Mouse (Mus musculus): ENCODE measurements around the gene Olfm4. TPM values are rescaled to one million over a fixed set of nuclear protein-coding genes. Genes with fewer than 3 reads are reported as not detected.

Gene Olfm4
- total RNA-seq, 1 experiment = not detected

DNA sequence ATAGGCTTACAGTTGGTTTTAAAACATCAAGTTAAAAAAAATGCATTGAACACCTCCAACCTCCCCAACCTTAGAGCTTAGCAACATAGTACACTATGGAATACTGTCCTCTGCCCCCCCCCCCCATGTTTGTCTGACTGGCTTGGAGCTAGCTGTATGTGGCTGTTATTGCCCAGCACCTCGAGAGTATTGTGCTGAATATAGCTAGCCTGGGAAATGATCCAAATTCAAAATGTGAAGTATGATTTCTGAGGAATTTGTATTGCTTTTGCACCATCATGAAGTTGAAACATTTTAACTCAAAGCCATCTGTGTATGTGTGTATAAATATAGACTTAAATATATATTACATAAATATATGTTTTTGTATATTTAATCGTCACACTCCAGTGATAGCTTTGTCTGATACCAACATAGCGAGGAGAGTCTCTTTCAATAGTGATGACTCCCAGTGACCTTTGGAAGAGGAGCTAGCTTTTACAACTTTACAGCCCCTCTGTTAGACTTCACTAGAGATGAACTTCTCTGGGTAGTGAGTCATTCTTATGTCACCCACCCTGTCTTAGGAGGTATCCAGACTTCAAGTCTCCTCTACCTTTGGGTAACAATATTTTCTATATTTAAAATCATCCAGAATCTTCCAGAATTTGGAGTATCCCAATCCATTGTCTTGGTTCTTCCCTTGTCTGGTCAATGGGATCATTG lies 45.6 kb downstream of the Olfm4 start:
- no peak for DNase-seq (ENCODE audit: low read depth, low spot score)
- H3K27ac ChIP-seq (ENCODE audit: insufficient read depth, low read depth, low read length, poor library complexity, severe bottlenecking) = no peak overlapping the region
- no peaks in the 10 kb centered on the region for H3K9me3 ChIP-seq (ENCODE audit: control insufficient read depth, insufficient read depth, low read depth, low read length)
- H3K4me1 ChIP-seq (ENCODE audit: control insufficient read depth in 2 of 2, insufficient read depth in 2 of 2, low read length in 2 of 2, poor library complexity in 1 of 2) = no peaks in the 10 kb centered on the region
- H3K36me3 ChIP-seq (ENCODE audit: control insufficient read depth, insufficient read depth, low read length, poor library complexity, severe bottlenecking) = no peaks in the 10 kb centered on the region
- TF ChIP-seq MAFK (IDR thresholded peaks at IDR 0.05; ENCODE audit: insufficient read depth, low read depth, low read length) = no peak
- TF ChIP-seq CHD2 (IDR thresholded peaks at IDR 0.05; ENCODE audit: low read depth, low read length) = no peak
- TF ChIP-seq ZC3H11A (IDR thresholded peaks at IDR 0.05; ENCODE audit: borderline replicate concordance, low read depth, low read length) = no peak
- TF ChIP-seq HCFC1 (IDR thresholded peaks at IDR 0.05; ENCODE audit: borderline replicate concordance, insufficient read depth, low read length) = no peak
- TF ChIP-seq ZNF384 (IDR thresholded peaks at IDR 0.05; ENCODE audit: low read depth, low read length) = no peak
- in situ Hi-C loops (cut with MboI; ENCODE audit: low sequenced_read_pairs in 2 of 2, unreplicated experiment in 2 of 2) = no loop called here
- no peak overlapping the region for H3K9ac ChIP-seq (ENCODE audit: insufficient read depth, low read depth, low read length, poor library complexity, severe bottlenecking)
- H3K4me3 ChIP-seq (ENCODE audit: insufficient read depth in 1 of 2, low read depth in 1 of 2, low read length in 2 of 2, poor library complexity in 1 of 2, severe bottlenecking in 1 of 2) = no peak overlapping the region

DNA sequence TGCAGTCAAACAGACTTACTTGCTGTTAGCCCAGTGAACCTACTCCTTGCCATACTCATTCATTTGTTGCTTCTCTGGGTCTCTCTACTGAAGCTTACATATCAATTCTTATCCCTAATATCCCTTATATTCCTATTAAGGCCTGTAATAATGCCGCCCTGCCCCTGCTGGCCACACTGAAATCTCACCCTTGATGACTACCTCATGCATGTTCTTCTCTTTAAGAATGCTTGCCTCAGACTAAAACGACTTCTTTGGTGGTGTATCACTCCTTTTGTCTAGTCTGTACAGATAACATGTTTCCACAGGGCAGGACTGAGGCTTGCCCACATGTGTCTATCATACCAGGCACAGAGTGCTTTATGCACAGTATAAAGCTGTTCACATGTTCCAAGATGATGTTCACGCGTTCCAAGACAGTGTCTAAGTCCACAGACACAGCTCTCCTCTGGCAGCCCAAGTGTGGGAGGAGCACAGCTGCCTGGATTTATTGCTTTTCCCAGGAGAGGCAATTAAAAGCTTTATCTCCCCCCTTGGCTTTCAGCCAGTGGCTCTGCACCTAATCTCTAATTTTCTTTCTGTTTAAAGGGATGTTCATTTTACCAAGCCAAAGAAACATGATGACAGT lies 55.9 kb downstream of the Olfm4 start:
- Histone ChIP-seq H3K9me3 (ENCODE audit: control insufficient read depth, insufficient read depth, low read depth, low read length) (no peaks in the 10 kb centered on the region), H3K4me3 (ENCODE audit: insufficient read depth in 1 of 2, low read depth in 1 of 2, low read length in 2 of 2, poor library complexity in 1 of 2, severe bottlenecking in 1 of 2) (no peak overlapping the region), H3K36me3 (ENCODE audit: control insufficient read depth, insufficient read depth, low read length, poor library complexity, severe bottlenecking) (no peaks in the 10 kb centered on the region), H3K9ac (ENCODE audit: insufficient read depth, low read depth, low read length, poor library complexity, severe bottlenecking) (no peak overlapping the region), H3K4me1 (ENCODE audit: control insufficient read depth in 2 of 2, insufficient read depth in 2 of 2, low read length in 2 of 2, poor library complexity in 1 of 2) (no peaks in the 10 kb centered on the region), H3K27ac (ENCODE audit: insufficient read depth, low read depth, low read length, poor library complexity, severe bottlenecking) (no peak overlapping the region)
- in situ Hi-C loops (cut with MboI; ENCODE audit: low sequenced_read_pairs in 2 of 2, unreplicated experiment in 2 of 2) = no loop called here
- no peak for TF ChIP-seq HCFC1 (IDR thresholded peaks at IDR 0.05; ENCODE audit: borderline replicate concordance, insufficient read depth, low read length)
- no peak for TF ChIP-seq ZNF384 (IDR thresholded peaks at IDR 0.05; ENCODE audit: low read depth, low read length)
- no peak for DNase-seq (ENCODE audit: low read depth, low spot score)

DNA sequence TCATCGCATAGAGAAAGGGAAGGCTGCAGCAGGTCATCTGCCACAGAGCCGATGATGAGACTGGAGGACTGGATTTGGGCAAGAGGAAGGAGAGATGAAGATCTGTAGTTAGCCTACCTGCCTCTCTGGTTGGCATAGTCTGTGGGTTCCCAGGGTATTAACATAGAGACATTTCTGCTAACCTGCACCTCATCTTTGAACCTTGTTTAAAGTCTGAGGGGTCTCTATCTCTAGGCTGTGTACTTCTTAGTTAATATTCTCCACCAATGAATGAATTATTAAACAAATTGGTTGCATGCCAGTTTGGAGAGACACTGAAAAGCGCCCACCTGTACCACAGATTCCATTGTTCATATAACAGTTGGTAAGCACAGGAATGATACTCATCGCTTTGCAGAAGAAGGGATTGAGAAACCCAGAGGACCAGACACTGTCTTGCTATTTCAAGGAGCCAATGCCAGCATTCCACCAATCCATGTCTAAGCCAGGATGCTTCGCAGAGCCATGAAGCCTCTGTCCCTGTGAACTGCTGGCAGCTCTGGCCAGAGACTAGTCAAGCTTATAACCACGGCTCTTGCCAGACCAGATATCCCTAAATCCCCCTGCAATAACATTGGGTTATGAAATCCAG lies 62.3 kb downstream of the Olfm4 start:
- Histone ChIP-seq H3K9me3 (ENCODE audit: control insufficient read depth, insufficient read depth, low read depth, low read length) (no peaks in the 10 kb centered on the region), H3K36me3 (ENCODE audit: control insufficient read depth, insufficient read depth, low read length, poor library complexity, severe bottlenecking) (no peaks in the 10 kb centered on the region), H3K9ac (ENCODE audit: insufficient read depth, low read depth, low read length, poor library complexity, severe bottlenecking) (no peak overlapping the region), H3K27ac (ENCODE audit: insufficient read depth, low read depth, low read length, poor library complexity, severe bottlenecking) (no peak overlapping the region), H3K4me1 (ENCODE audit: control insufficient read depth in 2 of 2, insufficient read depth in 2 of 2, low read length in 2 of 2, poor library complexity in 1 of 2) (no peaks in the 10 kb centered on the region), H3K4me3 (ENCODE audit: insufficient read depth in 1 of 2, low read depth in 1 of 2, low read length in 2 of 2, poor library complexity in 1 of 2, severe bottlenecking in 1 of 2) (no peak overlapping the region)
- DNase-seq (ENCODE audit: low read depth, low spot score) = no peak
- in situ Hi-C loops (cut with MboI; ENCODE audit: low sequenced_read_pairs in 2 of 2, unreplicated experiment in 2 of 2) = no loop called here
- no peak for TF ChIP-seq MAFK (IDR thresholded peaks at IDR 0.05; ENCODE audit: insufficient read depth, low read depth, low read length)
- no peak for TF ChIP-seq ZNF384 (IDR thresholded peaks at IDR 0.05; ENCODE audit: low read depth, low read length)
- no peak for TF ChIP-seq CHD2 (IDR thresholded peaks at IDR 0.05; ENCODE audit: low read depth, low read length)
- TF ChIP-seq HCFC1 (IDR thresholded peaks at IDR 0.05; ENCODE audit: borderline replicate concordance, insufficient read depth, low read length) = no peak
- no peak for TF ChIP-seq ZC3H11A (IDR thresholded peaks at IDR 0.05; ENCODE audit: borderline replicate concordance, low read depth, low read length)

DNA sequence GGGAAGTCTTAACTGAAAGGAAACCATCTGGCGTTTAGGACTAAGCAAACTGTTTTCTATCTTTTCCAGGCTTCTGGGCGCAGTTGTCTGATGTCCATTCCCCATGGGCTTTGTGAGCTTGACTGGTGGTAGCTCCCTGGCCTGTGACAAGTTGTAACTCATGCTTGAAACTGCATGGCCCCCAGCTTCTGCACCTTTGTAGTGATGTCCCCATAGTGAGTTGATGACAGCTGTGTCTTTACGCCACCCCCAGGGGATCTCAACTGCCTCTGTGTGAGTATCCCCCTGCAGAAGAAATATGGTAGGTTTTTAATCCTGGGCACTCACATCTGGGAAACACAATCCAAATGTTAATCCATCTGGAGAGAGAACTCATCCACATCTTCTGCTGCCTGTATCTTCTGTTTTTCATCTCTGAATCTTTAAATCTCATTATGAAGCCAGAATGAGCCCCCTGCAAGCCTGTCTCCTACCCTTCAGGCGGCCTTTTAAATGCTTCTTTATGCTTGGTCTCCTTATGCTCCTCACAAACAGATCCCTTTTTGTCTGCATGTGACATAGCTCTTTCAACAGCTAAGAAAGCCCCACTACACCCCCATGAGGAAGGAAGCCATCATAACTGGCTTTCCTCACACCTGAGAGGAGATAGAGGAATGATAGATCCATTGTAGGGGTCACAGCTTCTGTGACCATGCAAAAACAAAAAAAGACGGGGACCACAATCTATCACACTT lies 63.7 kb downstream of the Olfm4 start:
- TF ChIP-seq ZNF384 (IDR thresholded peaks at IDR 0.05; ENCODE audit: low read depth, low read length) = no peak
- no peak for TF ChIP-seq MAFK (IDR thresholded peaks at IDR 0.05; ENCODE audit: insufficient read depth, low read depth, low read length)
- TF ChIP-seq ZC3H11A (IDR thresholded peaks at IDR 0.05; ENCODE audit: borderline replicate concordance, low read depth, low read length) = no peak
- no peak for TF ChIP-seq HCFC1 (IDR thresholded peaks at IDR 0.05; ENCODE audit: borderline replicate concordance, insufficient read depth, low read length)
- TF ChIP-seq CHD2 (IDR thresholded peaks at IDR 0.05; ENCODE audit: low read depth, low read length) = no peak
- in situ Hi-C loops (cut with MboI; ENCODE audit: low sequenced_read_pairs in 2 of 2, unreplicated experiment in 2 of 2) = no loop called here
- Histone ChIP-seq H3K4me3 (ENCODE audit: insufficient read depth in 1 of 2, low read depth in 1 of 2, low read length in 2 of 2, poor library complexity in 1 of 2, severe bottlenecking in 1 of 2) (no peak overlapping the region), H3K4me1 (ENCODE audit: control insufficient read depth in 2 of 2, insufficient read depth in 2 of 2, low read length in 2 of 2, poor library complexity in 1 of 2) (no peaks in the 10 kb centered on the region), H3K36me3 (ENCODE audit: control insufficient read depth, insufficient read depth, low read length, poor library complexity, severe bottlenecking) (no peaks in the 10 kb centered on the region), H3K9me3 (ENCODE audit: control insufficient read depth, insufficient read depth, low read depth, low read length) (no peaks in the 10 kb centered on the region), H3K27ac (ENCODE audit: insufficient read depth, low read depth, low read length, poor library complexity, severe bottlenecking) (no peak overlapping the region), H3K9ac (ENCODE audit: insufficient read depth, low read depth, low read length, poor library complexity, severe bottlenecking) (no peak overlapping the region)
- DNase-seq (ENCODE audit: low read depth, low spot score) = no peak
